Mouse (Mus musculus) spleen, adult 2 months (tissue): ENCODE measurements around the gene Ppdpf.

Experiments used
- CTCF ChIP-seq: fragments of 200-500 bp; IDR thresholded peaks from 2 replicates; pipeline ENCODE4 v1.5.1; 2011; ENCODE audit warnings: mild to moderate bottlenecking, inconsistent platforms; ENCODE audit not compliant: insufficient read depth, insufficient read length, insufficient replicate concordance; ENCODE audit errors: extremely low read depth
- POLR2A ChIP-seq: fragments of 200-500 bp; IDR thresholded peaks from 2 replicates; pipeline ENCODE4 v1.6.1; 2011; ENCODE audit warnings: low read depth, low read length, inconsistent platforms

DNA sequence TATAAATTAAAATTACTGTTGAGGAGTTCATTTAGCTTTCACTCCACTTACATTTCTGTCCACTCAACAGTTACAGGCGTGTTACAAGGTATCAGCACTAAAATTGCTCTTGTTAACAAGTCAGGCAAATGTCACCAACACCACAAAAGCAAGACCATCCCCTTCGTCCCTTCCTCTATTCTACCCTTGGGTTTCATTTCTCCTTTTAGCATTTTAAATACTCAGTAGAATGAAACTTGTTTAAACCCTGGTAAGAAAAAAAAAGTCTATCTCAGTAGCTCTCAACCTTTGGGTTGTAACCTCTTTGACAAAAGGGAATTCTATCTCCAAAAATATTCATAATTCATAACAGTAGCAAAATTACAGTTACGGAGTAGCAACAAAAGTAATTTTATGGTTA, 6.0 kb downstream of the Ppdpf start:
- TF ChIP-seq CTCF (no peak), POLR2A (no peak)
